Mouse (Mus musculus) forebrain, embryonic 16.5 days (tissue): ENCODE results near the gene Polr2b. TPM values are rescaled to one million over a fixed set of nuclear protein-coding genes. Genes with fewer than 3 reads are reported as not detected.

Experiments
- ATAC-seq: fragments of 200-750 bp; cut with Nextera tagmentation; 2 replicates; pipeline ENCODE4 v1.8.0; 2017; ENCODE audit warnings: mild to moderate bottlenecking, moderate library complexity
- H3K27ac ChIP-seq: fragments of 300-500 bp; sonication (generic); 2 replicates; pipeline ENCODE4 v1.5.1; 2014; ENCODE audit warnings: low read length, control low read depth
- H3K27me3 ChIP-seq: fragments of 300-500 bp; sonication (generic); replicated peaks from 2 replicates; pipeline ENCODE4 v1.6.1; 2014; ENCODE audit warnings: low read length; ENCODE audit not compliant: control insufficient read depth, insufficient read depth
- H3K36me3 ChIP-seq: fragments of 300-500 bp; sonication (generic); 2 replicates; pipeline ENCODE4 v1.6.1; 2014; ENCODE audit not compliant: control insufficient read depth, insufficient read depth
- H3K4me1 ChIP-seq: fragments of 300-500 bp; sonication (generic); replicated peaks from 2 replicates; pipeline ENCODE4 v1.6.1; 2014; ENCODE audit warnings: low read length; ENCODE audit not compliant: control insufficient read depth, insufficient read depth
- H3K4me2 ChIP-seq: fragments of 300-500 bp; sonication (generic); 2 replicates; pipeline ENCODE4 v1.6.1; 2014; ENCODE audit warnings: mild to moderate bottlenecking, low read length, control low read depth
- H3K4me3 ChIP-seq: fragments of 300-500 bp; sonication (generic); replicated peaks from 2 replicates; pipeline ENCODE4 v1.5.1; 2014; ENCODE audit warnings: mild to moderate bottlenecking, low read length, control low read depth
- H3K9ac ChIP-seq: fragments of 300-500 bp; sonication (generic); replicated peaks from 2 replicates; pipeline ENCODE4 v1.6.1; 2014; ENCODE audit warnings: low read depth, low read length, control low read depth
- H3K9me3 ChIP-seq: fragments of 300-500 bp; sonication (generic); 2 replicates; pipeline ENCODE4 v1.6.1; 2016; ENCODE audit warnings: low read length; ENCODE audit not compliant: control insufficient read depth
- WGBS: fragments of 180-500 bp; shearing (Covaris S2); extraction: QIAGEN DNeasy Blood & Tissue Kit; methylation state at CpG from one replicate; pipeline ENCODE4 v1.1.7; 2014; 5-methylcytosine and 5-hydroxymethylcytosine counted together
- polyA plus RNA-seq: library from polyadenylated mRNA; unstranded; fragments of >200 nt; fragmentation: Nextera tagmentation; extraction: Ambion mirVana; gene quantifications from 2 replicates; pipeline ENCODE4 v1.2.1, GENCODE M21; 2015

The Polr2b gene
- polyA plus RNA-seq, 1 experiment from 2014 or later, result 74.8 TPM

GRCm38 (mm10) chr5:77386596-77387413 lies 76.9 kb downstream of the Polr2b start:
- 78% methylated on average over 10 of the region's 10 CpGs for WGBS
- Histone ChIP-seq H3K4me2 (no peak overlapping the region), H3K36me3 (no peaks in the 10 kb centered on the region), H3K27ac (no peak overlapping the region), H3K9ac (no peak overlapping the region), H3K27me3 (no peaks in the 10 kb centered on the region), H3K4me3 (no peak overlapping the region), H3K9me3 (no peaks in the 10 kb centered on the region), H3K4me1 (no peaks in the 10 kb centered on the region)
- no peak for ATAC-seq

GRCm38 (mm10) chr5:77387414-77387704 lies 77.4 kb downstream of the Polr2b start:
- Histone ChIP-seq H3K9ac (no peak overlapping the region), H3K4me3 (no peak overlapping the region), H3K36me3 (no peaks in the 10 kb centered on the region), H3K27me3 (no peaks in the 10 kb centered on the region), H3K9me3 (no peaks in the 10 kb centered on the region), H3K27ac (no peak overlapping the region), H3K4me1 (no peaks in the 10 kb centered on the region), H3K4me2 (no peak overlapping the region)
- no peak for ATAC-seq
- 89% methylated on average over 8 of the region's 8 CpGs for WGBS

- ATAC-seq, result no peak
- no peak overlapping the region for H3K4me2 ChIP-seq
- H3K9ac ChIP-seq, result no peak overlapping the region
- H3K36me3 ChIP-seq, result no peaks in the 10 kb centered on the region
- no peaks in the 10 kb centered on the region for H3K9me3 ChIP-seq
- H3K27me3 ChIP-seq, result no peaks in the 10 kb centered on the region
- H3K27ac ChIP-seq, result no peak overlapping the region
- 91% methylated on average over 6 of the region's 6 CpGs for WGBS
- no peaks in the 10 kb centered on the region for H3K4me1 ChIP-seq
- H3K4me3 ChIP-seq, result no peak overlapping the region
These were observed 78.4 kb downstream of the Polr2b start for GRCm38 (mm10) chr5:77388359-77388758.

GRCm38 (mm10) chr5:77390272-77390671 lies 80.3 kb downstream of the Polr2b start:
- Histone ChIP-seq H3K9ac (no peak overlapping the region), H3K27ac (no peak overlapping the region), H3K9me3 (no peaks in the 10 kb centered on the region), H3K4me3 (no peak overlapping the region), H3K36me3 (no peaks in the 10 kb centered on the region), H3K27me3 (no peaks in the 10 kb centered on the region), H3K4me1 (no peaks in the 10 kb centered on the region), H3K4me2 (no peak overlapping the region)
- no peak for ATAC-seq
- 90% methylated on average over 2 of the region's 2 CpGs for WGBS

- no peaks in the 10 kb centered on the region for H3K36me3 ChIP-seq
- ATAC-seq, result no peak
- H3K27ac ChIP-seq, result no peak overlapping the region
- 86% methylated on average over 10 of the region's 10 CpGs for WGBS
- no peaks in the 10 kb centered on the region for H3K4me1 ChIP-seq
- H3K4me2 ChIP-seq, result no peak overlapping the region
- no peak overlapping the region for H3K9ac ChIP-seq
- H3K4me3 ChIP-seq, result no peak overlapping the region
- no peaks in the 10 kb centered on the region for H3K9me3 ChIP-seq
- no peaks in the 10 kb centered on the region for H3K27me3 ChIP-seq
These were observed 83.2 kb downstream of the Polr2b start for GRCm38 (mm10) chr5:77393094-77393619.

GRCm38 (mm10) chr5:77393990-77394618 lies 84.2 kb downstream of the Polr2b start:
- H3K4me1 ChIP-seq, result no peaks in the 10 kb centered on the region
- ATAC-seq, result no peak
- 67% methylated on average over 9 of the region's 9 CpGs for WGBS
- H3K27me3 ChIP-seq, result no peaks in the 10 kb centered on the region
- H3K4me3 ChIP-seq, result no peak overlapping the region
- H3K9ac ChIP-seq, result no peak overlapping the region
- no peaks in the 10 kb centered on the region for H3K36me3 ChIP-seq
- no peak overlapping the region for H3K4me2 ChIP-seq
- no peak overlapping the region for H3K27ac ChIP-seq
- no peaks in the 10 kb centered on the region for H3K9me3 ChIP-seq

- WGBS, result 64% methylated on average over 14 of the region's 14 CpGs
- Histone ChIP-seq H3K36me3 (no peaks in the 10 kb centered on the region), H3K4me1 (no peaks in the 10 kb centered on the region), H3K27me3 (0 out of 2 replicates have a peak, but pooled peaks cover 3% of the 10 kb centered on the region), H3K4me3 (no peak overlapping the region), H3K4me2 (no peak overlapping the region), H3K27ac (no peak overlapping the region), H3K9me3 (no peaks in the 10 kb centered on the region), H3K9ac (no peak overlapping the region)
- ATAC-seq, result no peak
These were observed 88.5 kb downstream of the Polr2b start for GRCm38 (mm10) chr5:77398285-77399057.
